Mouse (Mus musculus): ENCODE results near the gene Cep295nl. TPM values are rescaled to one million over a fixed set of nuclear protein-coding genes. Genes with fewer than 3 reads are reported as not detected.

Cep295nl gene
- total RNA-seq, 4 experiments from 2014 or later: 0.98 to 3.2 (median 1.5) TPM

Other genes with a start within 250 kb of the Cep295nl start
- gene Dnah17, start 211.9 kb downstream of the Cep295nl start, total RNA-seq (2022): under 1 TPM; 0.07 to 0.34 (median 0.13) TPM
- 10 to 100 TPM; 62.7 to 77.3 (median 68.8) TPM for gene Cyth1, start 93.9 kb downstream of the Cep295nl start, total RNA-seq (2022)
- 10 to 100 TPM; 29.6 to 33.3 (median 30.1) TPM for gene Usp36, start 52.3 kb downstream of the Cep295nl start, total RNA-seq (2022)
- 100 to 1,000 TPM; 239 to 259 (median 249) TPM for gene Timp2, start 13.2 kb upstream of the Cep295nl start, total RNA-seq (2022)
- 10 to 100 TPM; 20.8 to 62.8 (median 36.9) TPM for gene Lgals3bp, start 59.6 kb upstream of the Cep295nl start, total RNA-seq (2022)
- 10 to 100 TPM; 36.6 to 40.3 (median 38.8) TPM for gene Cant1, start 76.6 kb upstream of the Cep295nl start, total RNA-seq (2022)
- gene C1qtnf1, start 85.7 kb upstream of the Cep295nl start, total RNA-seq (2022): 1 to 10 TPM; 4.4 to 5.3 (median 4.9) TPM
- gene Engase, start 134.3 kb upstream of the Cep295nl start, total RNA-seq (2022): 10 to 100 TPM; 12.6 to 18.2 (median 15.3) TPM